Mouse (Mus musculus) naive thymus-derived CD4-positive, alpha-beta T cell, adult 2 months (primary cell): ENCODE results near the gene Bud31.
A peak's percentile ranks its signal among the peaks of the same experiment; 100 is the strongest.
"Not testable (repeated sequence)": the region's sequence is repeated elsewhere in the genome, so short reads cannot be mapped to it uniquely, and the experiment has no call there.

Source experiments
- DNase-seq: peaks from one replicate; pipeline ENCODE4 v3.0.0-alpha.2; 2011; ENCODE audit warnings: low read depth

The Bud31 gene

DNA sequence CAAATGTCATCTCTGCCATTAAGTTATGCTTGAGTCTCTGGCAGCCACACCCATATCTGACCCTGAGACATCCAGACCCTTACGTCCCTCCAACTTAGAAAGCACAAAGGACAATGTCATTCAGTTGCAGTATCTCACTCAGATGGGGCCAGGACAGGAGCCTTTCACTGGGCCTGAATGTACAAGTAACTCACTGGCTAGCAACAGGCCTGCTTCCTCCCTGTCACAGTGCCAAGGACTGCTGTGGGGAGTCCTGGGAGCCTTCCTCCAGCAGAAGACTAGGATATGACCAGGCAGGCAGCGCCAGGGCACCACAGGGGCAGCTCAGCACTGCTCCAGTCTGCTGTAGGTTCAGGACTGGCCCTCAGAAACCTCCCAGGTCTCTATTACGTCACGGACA lies 11.0 kb upstream of the Bud31 start:
- no peak for DNase-seq

DNA sequence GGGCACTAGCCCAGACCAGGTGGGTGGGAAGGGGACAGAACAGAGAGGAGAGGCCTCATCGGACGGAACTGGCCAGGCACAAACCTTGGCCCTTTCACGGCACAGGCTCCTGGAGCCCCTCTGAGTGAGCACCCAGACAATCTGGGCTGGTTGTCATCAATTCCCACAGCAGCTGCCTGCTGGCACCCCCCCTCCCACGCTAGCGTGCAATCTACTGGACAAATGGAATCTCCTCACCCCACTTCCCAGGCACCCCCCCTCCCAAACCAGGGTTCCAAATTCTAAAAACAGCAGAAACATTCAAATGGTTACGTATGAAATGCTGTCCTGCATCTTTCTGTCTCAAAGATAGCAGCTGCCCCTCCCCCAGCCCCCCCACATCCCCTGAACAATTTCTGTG lies 10.4 kb upstream of the Bud31 start:
- not testable (repeated sequence) for DNase-seq

DNA sequence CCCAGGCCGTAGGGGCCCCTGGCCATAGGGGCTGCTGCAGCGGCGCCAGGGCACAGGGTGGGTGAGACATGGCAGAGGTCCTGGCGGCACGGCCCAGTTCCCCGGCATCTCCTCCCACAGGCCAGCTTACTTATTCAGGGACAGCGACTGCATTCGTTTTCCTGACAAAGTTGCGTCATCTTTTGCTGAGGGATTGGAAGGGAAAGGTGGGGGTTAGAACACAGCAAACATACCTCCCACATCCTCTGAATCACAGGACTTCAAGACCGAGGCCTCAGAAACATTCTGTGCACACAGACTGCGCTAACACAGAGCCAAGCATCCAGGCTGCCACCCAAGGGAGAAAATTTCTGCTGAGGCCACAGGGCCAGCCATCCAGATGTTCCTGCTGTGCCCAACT lies 10.0 kb upstream of the Bud31 start:
- DNase-seq, result no peak

DNA sequence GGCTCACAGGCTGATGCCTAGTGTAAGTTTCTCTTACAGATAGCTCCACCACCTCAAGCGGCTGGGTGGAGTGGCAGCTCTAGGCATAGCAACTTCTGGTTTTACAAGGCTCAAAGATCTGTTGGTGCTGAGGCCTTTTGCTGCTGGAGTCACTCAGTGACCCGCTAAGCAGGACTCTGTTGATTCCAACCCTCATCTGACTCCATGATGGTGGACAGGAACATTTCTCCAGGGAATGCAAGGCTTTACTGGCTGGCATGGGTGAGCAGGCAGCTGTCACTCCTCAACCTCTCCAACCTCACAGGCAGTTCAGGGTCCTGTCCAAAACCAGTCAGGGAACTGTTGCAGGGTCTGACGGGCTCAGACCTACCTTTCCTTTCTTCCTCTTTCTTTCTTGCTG lies 9.2 kb upstream of the Bud31 start:
- no peak for DNase-seq

DNA sequence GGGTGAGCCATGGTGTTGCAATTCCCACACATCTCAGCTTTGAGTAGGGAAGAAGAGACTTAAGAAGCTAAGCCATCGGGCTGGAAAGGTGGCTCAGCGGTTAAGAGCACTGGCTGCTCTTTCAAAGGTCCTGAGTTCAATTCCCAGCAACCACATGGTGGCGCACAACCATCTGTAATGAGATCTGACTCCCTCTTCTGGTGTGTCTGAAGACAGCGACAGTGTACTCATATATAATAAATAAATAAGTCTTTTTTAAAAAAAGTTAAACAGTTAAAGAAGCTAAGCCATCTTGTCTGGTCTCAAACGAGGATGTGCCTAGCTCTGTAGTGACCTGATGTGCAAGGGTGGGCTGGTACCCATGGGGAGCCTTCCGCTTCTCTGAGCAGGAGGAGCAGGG lies 6.9 kb upstream of the Bud31 start:
- DNase-seq, result not testable (repeated sequence)

DNA sequence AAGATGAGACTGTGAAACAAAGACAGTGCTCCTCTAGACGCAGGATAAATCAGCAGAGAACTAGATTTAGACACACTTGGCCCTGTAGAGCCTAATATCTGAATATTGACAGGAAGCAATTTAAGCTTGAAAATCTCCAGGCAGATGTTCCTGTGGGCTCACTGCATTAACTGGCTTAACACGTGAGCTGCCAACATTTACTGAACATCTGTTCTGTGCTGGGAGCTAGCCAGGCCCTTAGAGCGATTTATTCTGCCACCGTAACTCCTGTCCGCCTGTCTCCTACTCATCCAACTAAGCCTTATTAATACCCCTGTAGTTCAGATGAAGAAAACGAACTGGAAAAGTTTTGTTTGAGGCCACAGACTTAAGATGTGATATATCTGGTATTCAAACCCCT lies 1.3 kb upstream of the Bud31 start:
- DNase-seq, result no peak

DNA sequence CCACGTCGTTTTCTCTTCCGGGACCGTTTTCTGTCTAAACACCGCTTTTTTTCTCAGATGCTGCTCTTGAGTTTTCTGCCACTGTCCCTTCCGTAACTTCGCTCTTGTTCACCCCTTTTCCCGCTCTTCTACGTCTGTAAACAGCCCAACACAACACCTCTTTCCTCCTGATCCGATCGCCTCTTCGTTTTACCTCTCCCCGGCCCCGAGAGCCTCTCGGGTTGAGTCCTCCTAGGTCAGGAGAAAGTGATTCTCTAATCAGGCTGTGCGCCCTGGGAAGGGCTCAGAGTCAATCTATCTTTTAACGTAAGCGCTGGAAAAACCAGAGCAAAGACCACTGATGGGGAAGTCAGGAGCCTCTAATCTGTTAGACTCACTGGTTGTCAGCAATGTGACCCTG lies 449 bp downstream of the Bud31 start:
- no peak for DNase-seq

DNA sequence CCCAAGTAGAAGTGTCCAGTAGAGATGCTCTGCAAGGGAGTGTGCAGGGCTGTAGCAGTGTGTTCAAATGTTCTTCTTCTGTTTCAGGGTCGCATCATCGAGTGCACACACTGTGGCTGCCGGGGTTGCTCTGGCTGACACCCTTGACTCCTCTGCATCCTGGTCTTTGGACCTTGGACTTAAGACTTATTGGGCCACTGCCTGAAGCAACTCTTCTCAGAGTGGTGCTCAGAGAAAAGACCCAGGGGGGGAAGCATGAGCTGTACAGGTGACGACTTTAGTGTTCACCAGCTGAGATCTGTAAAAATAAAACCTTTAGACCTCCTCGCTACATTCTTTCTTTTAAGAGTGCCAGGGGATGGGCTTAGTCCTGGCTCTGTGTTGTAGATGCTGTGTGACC lies 7.6 kb downstream of the Bud31 start:
- DNase-seq, result no peak

DNA sequence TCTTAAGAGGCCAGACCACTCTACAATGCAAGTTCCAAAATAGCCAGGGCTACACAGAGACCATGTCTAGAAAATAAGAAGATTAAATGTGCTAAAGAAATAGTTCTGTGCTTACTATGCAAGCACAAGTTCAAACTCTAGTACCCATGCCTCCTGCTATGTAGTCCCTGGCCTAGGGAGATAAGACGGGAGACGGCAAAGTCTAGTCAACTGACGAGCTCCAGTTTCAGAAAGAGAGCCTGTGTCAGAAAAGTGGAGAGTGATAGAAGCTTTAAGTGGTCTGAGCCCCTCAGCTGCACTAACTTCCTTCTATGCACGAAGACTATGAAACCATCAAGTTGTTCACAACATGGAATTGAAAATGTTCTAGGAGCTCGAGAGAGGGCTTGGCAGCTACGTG lies 9.1 kb downstream of the Bud31 start:
- DNase-seq, result no peak

DNA sequence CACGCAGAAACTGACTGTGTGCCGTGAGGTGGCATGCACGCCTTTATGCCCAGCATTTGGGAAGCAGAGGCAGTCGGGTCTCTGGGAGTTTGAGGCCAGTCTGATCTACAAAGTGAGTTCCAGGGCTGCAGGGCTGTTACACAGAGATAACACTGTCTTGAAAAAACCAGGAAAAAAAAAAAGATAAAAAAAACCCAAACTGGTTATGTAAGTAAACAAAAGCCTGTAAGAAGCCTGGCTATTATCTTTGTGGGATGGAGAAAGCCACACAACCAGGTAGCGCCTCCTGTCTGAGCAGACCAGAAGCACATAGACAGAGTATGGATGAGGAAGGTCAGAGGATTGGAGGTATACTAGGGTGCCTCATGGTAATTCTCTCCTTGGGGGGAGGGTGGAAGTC lies 12.5 kb downstream of the Bud31 start:
- no peak for DNase-seq

DNA sequence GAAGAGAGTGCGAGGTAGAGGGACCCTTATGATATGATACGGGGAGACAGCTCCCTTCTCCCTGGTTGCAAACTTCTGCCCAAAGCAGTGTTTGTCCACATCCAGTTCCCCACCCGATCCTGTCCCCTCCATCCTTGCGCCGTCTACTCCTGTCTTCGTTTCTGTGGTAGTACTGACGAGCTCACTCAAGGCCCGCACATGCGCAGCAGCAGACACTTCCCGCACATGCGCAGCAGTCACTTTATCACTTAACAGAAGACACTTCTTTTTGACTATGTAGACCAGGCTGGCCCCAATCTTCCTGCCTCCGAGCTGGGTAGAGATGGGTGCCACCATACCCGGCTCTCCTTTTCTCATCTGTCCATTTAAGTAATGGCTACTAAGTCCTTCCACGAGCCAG lies 21.2 kb downstream of the Bud31 start:
- DNase-seq, result no peak

DNA sequence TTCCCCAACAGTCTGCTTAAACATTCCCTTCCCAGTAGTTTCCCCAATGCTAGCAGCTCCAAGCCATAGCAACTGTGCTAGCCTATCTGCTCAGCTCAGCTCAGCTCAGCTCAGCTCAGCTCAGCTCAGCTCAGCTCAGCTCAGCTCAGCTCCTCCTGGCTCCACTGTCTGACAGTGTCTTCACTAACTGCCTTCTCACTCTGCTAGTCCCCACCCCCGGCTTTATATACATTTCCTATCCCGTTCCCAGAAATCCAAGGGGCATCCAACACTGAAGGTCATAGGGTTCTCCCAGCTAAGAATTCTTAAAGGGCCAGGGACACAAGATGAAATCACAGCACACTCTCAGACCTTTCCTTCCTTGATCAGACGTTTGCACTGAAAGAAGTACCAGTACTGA lies 24.5 kb downstream of the Bud31 start:
- no peak for DNase-seq

DNA sequence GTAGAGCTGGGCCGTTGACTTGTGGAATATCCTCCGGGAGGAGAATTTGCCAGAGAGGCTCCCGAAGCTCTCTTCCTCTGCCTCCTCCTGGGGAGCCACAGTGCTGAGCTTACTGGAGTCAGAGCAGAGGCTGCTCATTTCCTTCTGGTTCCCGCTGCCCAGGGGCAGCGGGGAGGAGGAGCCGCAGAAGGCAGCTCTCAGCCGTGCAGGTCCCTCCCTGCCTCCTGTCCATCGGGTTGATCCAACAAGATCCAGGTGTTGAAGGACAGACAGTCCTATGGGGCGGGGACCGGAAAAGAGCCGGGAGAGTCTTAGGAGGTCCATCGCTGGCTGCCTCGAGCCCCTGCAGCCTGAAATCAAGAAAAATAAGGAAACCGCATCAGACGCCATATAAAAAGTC lies 25.0 kb downstream of the Bud31 start:
- no peak for DNase-seq

DNA sequence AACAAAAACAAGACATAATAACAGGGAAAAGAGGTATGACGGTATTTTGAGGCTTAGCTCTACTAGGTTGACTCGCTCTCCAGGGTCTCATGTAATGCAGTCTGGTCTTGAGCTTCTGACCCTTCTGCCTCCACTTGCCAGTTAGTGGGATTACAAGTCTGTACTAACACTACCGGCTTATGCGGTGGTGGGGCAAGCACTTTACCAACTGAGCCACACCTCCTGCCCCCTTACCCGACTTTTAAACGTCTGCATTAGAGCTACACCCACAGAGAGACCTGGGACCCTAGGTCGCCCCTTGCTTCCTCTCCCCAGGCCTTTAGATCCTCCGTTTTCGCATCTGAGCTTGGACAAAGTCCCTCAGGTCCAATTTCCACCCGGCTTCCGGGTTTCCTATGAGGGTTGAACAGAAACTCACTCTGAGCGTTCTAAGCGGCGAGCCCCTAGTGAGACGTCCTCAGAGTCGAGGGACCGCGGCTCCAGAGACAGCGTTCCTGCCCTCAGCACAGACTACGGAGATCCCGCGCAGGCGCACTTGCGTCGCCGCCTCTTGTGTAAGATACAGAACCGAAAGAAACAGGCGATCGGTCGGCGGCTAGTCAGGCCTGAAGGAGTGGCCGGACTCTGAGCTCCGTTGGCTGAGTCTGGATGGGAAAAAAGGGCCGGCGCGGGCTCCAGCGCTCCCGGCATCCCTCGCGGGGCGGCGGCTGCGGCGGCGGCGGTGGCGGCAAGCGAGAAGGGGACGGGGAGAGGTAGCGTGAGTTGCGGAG lies 26.6 kb downstream of the Bud31 start, which contains the start of the genes Ptcd1 and Cpsf4:
Ptcd1 (minus strand) TSS at position 573 of the 770 bp plus-strand sequence.
Cpsf4 (plus strand) TSS at position 678 of the 770 bp plus-strand sequence.
- peak; percentile 99 for DNase-seq

DNA sequence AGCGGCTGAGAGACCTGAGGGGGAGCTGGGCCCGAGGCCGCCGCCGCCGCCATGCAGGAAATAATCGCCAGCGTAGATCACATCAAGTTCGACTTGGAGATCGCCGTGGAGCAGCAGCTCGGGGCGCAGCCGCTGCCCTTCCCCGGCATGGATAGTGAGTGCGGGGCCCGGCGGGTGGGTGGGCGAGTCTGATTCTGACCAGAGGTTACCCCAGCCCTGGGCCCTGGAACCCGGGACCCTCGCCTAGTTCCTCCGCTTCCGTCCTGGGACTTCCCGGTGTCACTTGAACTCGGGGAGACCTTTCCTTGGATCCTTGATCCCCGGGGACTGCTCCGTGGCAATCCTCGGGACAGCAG lies 27.1 kb downstream of the Bud31 start:
- DNase-seq, result no peak

DNA sequence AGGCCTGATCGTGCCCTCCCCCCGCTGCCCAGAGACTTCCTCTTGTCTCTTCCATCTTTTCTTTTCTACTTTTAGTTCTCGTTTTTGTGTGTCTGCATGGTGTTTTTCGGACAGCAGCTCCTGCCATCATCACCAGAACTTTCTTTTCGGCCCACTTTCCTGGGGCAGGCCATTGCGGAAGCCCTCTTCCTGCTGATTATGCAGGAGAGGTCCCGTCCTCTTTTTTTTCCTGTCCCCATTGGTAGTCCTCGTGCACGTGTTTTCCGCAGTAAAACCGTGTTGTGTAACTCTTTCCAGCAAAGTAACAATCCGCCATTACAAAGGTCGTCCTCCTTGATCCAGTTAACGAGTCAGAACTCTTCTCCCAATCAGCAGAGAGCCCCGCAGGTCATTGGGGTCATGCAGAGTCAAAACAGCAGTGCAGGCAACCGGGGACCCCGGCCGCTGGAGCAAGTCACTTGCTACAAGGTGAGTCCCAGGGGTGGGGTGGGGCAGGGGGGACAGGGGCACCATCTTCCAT lies 38.4 kb downstream of the Bud31 start:
- no peak for DNase-seq

DNA sequence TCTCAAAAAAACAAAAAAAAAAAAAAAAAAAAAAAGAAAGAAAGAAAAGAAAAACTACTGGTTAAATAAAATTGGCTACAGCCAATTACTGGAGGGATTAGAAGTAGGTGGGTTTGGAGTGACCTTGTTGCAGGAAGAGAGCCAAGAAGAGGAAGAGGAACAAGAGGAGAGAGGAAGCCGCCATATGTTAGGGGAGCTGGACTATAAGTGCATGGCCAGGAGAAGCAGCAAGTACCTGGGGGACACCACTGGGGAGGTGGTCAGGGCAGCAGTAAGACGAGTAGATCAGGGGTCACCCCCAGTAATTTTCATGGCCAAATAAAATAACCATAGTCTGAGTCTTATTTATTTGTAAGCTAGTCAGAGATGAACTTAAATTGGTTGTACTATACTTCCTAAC lies 45.1 kb downstream of the Bud31 start:
- DNase-seq, result no peak

DNA sequence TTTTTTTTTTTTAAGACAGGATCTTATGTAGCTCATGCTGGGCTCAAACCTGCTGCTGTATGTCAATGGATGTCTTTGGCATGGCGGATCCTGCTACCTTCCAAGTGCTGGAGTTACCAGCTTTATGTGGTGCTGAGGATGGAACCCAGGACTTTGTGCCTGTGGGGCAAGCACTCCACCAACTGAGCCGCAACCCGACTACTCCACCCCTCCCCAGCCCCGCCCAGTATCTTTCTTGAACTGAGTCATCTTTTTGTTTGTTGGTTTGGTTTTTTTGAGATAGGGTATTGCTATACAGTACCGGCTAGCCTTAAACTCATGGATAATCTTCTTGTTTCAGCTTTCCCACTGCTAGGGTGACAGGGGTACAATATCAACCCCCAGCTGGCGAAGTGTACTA lies 49.3 kb downstream of the Bud31 start:
- no peak for DNase-seq

DNA sequence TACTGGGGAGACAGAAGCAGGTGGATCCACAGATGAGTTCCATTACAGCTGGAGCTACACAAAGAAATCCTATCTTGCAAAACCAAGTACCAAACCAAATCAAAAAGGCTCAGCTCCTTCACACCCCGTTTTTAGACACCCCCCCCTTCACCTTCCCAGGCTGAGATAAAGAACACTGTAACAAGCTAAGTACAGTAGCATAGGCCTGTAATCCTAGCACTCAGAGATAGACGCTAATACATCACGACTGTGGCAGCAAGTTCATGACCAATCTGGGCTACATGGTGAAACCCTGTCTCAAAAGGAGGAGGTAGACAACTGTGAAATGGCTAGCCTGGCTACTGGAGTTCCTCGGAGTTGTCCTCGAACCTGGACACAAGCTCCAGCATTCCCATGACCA lies 50.2 kb downstream of the Bud31 start:
- DNase-seq, result no peak

DNA sequence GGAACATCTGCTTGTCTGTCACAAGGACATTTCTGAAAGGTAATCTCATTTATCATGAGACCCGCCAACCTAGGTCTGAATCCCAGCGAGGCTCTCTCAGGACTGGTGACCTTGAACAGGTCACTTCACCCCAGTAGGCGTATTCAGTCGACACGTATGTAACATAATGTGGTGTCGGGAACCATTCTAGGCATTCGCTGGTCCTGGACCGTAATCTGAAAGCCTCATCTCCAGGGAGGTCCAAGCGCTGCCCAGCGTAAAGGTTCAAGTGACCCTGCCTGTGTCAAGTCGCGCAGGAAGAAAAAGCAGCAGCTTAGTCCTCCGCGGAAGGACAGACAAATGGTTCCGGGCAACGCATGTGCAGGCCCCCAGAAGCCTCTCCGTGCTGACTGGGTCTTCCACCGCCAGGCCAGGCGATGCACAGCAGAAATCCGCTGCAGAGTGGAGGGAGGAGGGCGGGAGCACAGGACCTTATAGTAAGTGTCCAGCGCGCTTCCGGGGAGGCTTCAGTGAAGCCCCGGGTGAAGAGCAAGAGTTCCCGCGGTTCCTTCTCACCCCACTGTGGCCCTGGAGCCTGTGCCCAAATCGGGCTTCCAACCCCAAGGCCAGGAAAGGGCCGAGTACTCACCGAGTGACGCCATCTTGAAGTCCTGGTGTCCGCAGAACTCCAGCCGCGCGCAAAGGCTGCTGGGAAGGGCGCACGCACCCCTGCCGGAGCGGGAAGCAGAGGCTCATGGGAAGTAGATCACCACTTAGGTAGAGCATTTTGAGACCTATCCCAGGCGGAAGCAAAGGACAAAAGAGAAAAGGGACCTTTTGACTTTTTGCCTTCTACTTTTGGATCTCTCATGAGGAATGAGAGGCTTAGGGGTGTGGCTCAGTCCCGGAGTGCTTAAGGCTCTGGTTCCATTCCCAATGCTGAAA lies 51.0 kb downstream of the Bud31 start:
- DNase-seq, result peak; percentile 84

DNA sequence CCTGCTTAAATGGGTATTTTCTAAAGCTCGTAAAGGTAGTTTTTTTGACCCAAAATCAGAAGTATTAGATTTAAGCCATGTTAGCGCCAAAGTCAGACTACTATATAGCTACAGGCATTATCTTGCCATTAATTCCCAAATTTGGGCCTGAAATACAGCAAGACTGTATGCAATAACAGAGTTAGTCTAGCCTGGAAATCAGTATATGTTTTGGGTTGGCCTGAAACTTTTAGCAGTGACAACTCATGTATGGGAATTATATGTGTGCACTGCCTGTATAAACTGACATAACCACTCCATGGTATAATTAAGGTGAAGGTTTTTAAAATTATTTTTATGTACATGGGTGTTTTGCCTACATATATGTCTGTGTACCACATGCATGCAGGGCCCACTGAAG lies 51.8 kb downstream of the Bud31 start, which contains the start of gene Atp5j2:
Atp5j2 (minus strand) TSS at position 101 of the 400 bp plus-strand sequence.
- no peak for DNase-seq
